Mouse (Mus musculus) forelimb bud, embryonic 11.5 days (tissue): Measurements from ENCODE around the gene Gatc.
A peak's percentile ranks its signal among the peaks of the same experiment; 100 is the strongest.
"Not testable (repeated sequence)": the region's sequence is repeated elsewhere in the genome, so short reads cannot be mapped to it uniquely, and the experiment has no call there.

Source experiments
- DNase-seq: peaks from one replicate; pipeline ENCODE4 v3.0.0-alpha.2; 2012; ENCODE audit warnings: low read depth, low spot score

The Gatc gene

DNA sequence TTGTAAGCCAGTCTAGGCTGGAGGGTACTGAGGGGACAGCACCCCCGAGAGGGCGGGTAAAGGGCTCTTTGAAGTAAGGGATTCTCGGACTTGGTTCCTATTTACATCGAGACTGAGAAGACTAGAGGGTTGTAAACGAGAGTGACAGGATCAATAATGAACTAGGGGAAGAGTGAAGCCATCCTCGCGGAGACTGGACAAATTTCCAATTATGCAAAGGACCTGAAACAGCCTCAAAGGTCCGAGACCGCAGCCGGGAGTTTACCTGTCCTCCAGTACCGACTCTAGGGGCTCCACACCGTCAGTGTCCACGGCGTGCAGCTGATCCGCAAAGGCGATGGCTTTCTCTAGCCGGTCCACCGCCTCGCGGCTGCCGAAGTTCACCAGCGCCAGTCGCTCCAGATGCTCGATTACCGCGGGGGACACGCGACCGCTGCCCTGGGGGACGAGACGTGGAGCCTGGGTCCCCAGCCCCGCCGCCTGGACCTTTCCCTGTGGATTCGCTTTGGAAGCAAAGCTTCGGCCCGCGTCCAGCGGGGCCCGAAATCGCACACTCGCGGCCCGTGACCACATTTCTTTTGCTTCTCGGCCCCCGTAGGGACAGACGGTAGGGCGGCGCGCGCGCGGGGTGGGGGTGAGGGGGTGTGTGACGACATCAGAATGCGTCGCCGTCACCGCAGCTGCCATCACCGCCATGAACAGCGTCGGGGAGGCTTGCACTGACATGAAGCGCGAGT is at the start of gene Gatc, which contains the start of gene Triap1:
Gatc (minus strand) TSS at position 602 of the 737 bp plus-strand sequence.
Triap1 (plus strand) TSS at position 649 of the 737 bp plus-strand sequence.
- DNase-seq, result peak; percentile 84

DNA sequence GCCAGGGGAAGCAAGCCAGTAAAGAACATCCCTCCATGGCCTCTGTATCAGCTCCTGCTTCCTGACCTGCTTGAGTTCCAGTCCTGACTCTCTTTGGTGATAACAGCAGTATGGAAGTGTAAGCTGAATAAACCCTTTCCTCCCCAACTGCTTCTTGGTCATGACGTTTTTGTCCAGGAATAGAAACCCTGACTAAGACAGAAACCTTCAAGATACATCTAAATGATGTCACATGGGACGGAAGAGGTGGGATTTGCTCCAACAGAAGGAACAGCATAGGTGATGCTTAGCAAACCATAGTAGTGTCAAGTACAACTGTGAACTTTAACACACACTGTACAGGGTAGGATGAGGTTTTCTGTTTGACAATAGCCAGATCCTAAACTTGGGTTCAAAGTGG is 37.9 kb upstream of the Gatc start:
- DNase-seq, result not testable (repeated sequence)

DNA sequence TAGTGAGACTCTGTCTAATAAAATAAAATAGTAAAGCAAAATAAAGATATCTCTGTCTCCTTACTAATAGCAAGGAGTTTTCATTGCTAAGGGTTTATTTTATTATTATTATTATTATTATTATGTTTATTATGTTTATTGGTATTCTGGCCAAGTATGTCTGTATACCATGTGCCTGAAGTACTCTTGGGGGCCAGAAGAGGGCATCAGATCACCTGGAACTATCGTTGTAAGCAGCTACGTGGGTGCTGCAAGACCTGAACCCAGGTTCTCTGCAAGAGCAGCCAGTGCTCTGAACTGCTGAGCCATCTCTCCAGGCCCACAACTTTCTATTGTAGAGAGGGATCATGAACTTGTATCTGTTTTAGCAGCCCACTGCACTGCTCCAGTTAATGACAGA is 34.5 kb upstream of the Gatc start:
- DNase-seq, result no peak

DNA sequence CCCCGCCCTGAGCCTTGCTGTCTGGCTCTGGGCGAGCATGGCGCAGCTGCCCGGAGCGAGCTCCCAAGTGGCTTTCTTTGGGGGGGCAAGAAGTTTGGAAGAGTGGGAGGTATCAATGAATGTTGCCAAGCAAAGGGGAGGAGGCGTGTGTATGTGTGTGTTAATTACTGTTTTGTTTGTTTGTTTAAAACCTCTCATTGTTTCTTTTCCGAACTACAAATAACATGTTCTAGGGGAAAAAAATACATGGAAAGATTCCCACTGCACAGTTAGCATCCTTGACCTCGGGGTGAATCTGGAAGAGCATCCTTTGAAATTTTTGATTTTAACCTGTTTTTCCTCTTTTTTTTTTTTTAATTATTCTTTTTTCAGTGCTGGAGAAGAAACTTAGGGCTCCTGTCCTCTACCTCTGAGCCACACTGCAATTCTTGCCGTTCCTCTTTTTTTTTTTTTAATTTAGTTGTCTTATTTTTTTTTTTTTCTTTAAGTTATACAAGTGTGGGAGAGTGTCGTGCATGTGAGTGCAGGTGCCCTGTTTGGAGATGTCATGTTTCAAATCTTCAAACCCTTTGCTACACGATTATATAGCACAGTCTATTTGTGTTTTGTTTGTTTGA is 33.3 kb upstream of the Gatc start:
- no peak for DNase-seq

DNA sequence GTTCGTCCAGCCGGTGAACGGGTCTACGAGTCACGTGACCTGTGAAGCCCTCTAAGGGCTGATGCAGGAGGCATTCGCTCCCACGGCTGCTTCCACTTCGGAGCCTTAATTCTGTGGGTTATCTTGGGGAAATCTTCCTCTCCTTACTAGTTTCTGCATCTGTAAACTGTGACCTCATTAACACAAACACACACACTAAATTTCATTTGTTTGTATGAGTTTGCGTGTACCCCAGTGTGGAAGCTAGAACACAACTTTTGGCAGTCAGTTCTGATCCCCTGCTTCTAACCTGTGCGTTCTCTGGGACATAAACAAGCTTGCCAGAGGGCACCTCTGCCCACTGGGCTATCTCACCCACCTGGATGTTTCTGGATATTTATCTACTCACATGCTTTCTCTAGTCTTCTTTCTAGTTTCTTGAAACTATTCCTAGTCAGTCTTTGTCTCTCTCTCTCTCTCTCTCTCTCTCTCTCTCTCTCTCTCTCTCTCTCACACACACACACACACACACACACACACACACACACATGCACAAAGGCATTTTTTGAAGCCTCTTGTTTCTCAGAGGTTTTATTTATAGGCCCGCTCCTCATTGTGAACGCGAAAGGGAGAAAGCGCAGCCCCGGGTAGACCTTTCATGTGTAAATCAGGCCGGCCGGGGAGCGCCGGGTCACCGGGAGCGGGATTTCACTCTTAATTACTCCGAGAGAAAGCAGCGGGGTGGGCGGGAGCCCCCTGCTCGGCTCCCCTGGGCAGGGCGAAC is 32.6 kb upstream of the Gatc start:
- peak; percentile 37 for DNase-seq

DNA sequence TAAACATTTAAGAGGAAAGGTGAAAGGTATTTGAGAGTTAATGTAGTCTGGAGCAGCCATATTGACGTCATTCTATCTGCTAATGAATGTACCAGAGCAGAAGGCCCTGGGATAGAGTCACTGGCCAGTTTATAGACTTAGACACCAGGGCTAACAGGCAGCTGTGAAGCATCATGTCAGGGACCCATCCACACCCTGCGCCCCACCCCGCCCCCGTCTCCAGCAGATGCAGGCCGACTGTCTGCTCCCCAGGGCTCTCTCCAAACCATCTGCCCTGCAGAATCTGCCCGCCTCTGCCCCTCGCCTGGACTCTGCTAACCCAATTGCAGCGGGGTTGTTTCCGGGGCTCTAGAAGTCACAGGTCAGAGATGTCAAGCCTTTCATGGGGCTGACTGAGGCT is 30.8 kb upstream of the Gatc start:
- DNase-seq, result no peak

DNA sequence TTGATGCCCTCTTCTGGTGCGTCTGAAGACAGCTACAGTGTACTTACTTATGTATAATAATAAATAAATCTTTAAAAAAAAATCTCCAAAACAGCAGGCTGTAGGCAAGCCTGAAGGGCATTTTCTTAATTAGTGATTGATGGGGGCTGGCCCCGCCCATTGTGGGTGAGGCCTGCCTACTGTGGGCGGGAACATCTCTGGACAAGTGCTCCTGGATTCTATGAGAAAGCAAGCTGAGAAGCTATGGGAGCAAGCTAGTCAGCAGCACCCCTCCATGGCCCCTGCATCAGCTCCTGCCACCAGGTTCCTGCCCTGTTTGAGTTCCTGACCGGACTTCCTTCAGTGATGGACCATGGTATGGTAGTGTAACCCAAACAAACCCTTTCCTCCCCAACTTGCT is 23.8 kb upstream of the Gatc start:
- DNase-seq, result no peak

DNA sequence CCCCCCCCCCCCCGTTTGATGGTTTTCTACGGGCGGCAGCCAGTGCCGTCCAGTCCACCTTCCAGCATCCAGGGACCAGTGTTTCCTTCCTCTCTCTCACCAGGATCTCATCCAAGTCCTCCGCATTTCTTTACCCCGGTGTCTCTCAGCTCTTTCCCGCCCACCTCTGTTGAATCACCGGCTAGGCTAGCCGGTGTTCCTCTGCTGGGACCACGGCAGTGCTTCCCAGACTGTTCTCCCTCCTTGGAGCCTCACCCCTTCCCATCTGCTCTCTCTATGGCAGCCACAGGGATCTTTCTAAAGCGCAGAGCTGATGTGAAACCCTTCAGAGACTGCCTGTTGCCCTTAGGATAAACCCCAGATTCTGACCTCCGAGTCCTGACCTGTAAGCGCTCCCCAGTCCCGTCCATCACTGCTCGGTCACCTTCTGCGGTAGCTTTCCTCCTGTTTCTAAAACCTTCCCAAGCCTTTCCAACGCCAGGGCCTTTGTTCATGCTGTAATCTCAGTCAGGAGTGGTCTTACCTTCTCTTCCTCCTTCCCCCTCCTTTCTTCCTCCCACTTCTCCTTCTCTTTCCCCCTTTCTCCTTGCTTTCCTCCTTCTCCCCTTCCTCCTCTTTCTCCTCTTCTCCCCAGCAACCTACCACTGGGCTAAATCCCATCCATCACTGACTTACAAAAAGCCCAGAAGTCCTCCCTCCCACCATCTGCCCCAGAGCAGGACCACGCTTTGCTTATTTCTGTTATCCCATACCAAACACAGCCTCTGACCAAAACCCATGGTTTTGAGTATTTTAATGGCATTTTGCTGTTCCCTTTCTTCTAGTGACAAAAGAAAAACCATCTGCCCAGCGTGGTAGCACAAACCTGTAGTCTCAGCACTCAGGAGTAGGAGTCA is 22.1 kb upstream of the Gatc start:
- DNase-seq, result no peak

DNA sequence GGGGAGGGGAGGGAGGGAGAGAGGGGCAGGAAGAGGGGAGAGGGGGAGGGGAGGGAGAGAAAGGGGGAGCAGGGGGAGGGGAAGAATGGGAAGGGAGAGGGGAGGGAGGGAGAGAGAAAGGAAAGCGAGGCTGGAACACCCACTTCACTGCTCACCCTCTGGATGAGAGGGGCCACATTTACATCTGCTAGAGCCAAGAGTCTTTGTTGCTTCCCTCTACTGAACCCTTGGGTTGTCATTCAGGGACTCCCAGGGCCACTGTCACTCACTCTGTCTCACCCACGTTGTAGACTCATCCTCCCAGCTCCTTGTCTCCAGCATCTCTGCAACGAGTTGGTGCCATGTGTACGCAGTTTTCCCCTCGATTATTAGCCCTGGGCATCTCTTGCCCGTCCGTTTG is 21.2 kb upstream of the Gatc start:
- DNase-seq, result no peak

DNA sequence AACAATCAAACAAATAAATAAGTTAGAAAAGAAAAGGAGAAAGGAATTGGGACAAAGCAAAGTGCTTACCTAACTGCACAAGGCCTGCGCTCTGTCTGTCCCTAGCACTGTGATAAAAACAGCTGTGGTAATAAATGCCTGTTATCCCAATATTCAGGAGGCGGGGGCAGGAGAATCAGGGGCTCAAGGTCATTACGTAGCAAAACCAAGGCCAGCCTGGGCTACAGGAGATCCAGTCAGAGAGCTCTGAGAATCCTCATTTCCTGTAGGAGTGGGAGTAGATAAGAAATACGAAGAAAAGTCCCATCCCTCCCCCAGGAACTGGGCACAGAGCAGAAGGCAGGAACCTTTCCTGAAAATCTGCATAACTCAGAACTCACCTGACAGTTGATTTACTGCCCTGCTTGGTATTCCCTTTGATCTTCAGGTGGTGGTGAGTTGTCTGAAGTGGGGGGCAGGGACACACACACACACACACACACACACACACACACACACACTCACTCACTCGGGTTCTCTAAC is 18.9 kb upstream of the Gatc start:
- DNase-seq, result peak; percentile 43

DNA sequence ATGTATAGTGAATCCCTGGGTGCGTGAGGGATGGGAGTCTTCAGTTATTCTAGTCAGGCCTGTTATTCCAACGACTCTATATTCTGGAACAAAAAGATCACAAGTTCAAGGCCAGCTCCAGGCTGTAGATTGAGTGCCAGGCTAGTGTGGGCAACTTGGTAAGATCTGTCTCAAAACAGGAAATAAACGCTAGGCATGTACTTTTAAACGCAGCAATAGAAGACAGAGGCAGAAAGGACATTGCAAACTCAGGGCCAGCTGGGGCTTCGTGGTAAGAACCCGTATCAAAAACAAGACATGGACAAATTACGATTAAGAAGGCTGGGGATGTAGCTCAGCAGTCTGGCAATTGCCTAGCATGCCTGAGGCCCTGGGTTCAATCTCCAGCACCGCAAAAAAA is 18.5 kb upstream of the Gatc start:
- DNase-seq, result no peak

DNA sequence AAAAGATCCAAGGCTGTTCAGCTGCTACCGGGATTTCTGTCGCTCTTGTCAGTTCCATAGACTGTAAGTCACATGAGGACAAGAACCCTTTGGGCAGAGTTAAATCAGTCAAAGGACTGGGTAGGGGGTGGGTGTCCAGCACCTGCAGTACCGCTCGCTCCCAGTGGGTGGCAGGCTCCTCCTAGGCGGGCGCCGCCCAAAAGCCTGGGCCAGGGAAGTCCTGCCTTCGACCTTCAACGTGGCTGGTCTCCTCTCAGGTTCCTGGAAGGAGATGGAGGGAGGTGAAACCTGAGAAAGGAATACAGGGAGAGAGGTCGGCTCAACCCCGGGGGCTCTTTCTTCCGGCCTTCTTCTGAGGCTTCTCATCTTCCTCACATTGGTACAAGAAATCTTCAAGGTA is 17.9 kb upstream of the Gatc start:
- DNase-seq, result peak; percentile 83

DNA sequence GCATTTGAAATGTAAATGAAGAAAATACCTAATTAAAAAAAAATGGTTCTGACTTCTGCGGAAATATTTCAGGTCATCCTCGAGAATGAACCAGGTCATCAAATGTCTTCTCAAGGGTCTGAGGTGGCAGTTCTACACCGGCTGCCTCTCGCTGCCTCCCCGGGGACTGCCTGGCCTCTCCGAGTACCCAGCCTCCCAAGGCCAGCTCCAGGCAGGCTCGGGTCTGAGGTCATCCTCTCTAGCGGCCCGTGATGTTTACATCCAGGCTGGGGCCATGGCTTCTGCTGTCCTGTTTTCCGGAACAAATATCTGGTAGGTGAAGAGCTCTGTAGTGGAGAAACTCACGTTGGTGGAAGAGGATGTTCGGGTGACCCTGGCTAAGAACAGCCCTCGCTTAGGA is 14.1 kb upstream of the Gatc start:
- DNase-seq, result no peak

DNA sequence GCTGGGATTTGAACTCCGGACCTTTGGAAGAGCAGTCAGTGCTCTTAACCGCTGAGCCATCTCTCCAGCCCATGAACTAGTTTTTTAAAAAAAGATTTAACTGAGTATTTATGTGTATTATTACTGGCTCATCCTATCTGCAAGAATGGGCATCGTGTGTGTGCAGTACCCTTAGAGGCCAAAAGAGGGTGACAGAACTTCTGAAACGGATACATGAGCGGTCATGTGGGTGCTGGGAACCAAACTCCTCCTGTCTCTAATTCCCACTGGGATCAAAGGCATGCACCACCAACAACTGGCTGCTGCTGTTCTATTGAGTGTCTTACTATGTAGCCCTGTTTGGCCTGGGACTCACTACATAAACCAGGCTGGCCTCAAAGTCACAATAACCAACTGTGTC is 10.4 kb upstream of the Gatc start:
- no peak for DNase-seq

DNA sequence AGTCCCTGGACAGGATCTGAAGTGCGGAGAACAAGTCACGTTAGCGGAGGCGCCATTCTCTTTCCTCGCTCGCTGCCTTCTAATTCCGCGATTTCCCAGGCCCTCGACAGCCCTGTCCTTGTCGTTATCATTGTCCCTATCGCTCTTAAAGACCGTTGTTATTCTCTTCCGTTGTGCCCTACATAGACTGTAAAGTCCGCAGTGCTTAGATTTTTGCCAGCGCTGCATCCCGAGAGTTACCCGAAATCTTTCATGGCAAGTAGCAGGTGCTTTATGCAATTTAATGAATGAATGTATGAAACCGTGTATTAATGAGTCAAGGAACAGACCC is 8.2 kb upstream of the Gatc start:
- no peak for DNase-seq

DNA sequence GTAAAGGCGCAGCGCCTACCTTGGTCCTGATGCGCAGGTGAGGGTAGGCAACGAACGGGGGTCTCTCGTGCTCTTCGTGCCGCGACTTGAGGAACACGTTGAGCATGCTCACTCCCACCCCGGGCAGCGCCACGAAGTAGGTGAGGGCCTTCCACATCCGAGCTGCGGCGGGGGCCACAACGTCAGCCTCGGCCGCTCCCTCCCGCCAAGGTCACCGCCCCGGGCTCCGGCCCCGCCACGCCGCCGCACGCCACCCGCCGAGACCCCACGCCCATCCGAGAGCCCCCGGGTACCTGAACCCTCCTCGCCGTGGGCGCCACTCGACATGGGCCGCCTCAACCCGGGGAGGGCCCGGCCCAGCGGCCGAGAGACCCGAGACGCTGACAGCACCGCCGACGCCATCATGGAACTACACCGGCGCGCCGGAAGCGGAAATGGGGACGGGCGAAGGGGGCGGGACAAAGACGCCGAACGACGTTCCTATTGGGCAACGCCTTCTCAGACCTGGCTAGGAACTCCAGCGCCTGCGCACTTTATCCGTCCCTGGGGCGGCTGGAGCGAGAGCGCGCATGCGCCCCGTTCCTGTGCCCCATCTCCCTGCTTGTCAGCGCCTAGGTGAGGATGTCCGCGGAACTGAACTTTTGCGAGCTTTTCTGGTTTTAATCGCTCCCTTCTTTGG is 7.7 kb upstream of the Gatc start, which contains the start of gene Cox6a1:
Cox6a1 (minus strand) TSS at position 436 of the 679 bp plus-strand sequence.
- DNase-seq, result peak; percentile 99

DNA sequence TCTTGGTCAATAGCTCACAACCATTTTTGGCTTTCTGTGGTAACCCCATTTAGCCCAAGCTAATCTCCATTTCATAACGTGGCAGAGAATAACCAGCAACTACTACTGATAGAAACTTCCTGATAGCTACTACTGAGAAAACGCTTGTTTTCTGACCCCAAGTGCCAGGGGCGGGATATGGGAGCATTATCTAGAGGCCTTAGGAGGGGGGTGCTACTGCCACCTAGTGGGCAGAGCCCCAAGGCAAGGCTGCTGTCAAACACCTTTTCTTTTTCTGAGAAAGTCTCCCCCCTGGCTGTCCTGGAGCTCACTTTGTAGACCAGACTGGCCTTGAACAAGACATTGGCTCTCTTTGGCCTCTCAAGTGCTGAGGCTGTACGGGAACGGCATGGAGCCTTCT is 6.6 kb upstream of the Gatc start:
- peak; percentile 89 for DNase-seq

DNA sequence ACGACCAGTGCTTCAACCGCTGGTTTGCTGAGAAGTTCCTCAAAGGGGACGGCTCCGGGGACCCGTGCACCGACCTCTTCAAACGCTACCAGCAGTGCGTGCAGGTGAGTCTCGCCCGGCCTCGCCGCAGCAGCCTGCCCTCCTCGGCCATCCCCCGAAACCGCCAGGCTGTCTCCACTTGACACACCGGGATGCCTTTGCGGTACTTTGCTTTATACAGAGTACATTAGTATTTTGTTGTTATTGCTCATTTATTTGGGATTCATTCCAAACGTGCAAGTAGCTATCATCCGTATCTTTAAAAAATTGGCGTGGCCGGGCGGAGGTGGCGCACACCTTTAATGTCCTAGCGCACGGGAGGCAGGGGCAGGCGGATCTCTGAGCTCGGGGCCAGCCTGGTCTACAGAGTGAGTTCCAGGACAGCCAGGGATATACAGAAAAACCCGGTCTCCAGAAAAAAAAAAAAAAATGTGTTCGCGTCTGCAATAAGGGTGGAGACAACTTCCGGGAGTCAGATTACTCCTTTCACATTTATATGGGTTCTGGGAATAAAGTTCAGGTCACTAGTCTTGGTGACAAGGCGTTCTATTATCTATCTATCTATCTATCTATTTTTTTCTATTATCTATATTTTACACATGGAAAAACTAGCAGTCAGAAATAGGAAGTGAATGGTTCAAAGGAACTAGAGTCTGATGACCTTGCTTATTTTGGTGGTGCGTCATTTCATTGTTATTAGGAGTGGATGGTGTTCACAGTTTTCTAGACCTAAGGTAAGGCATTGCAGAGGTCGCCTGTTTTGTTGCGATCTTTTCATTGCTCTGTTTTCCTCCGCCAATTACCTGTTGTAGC is 562 bp upstream of the Gatc start:
- DNase-seq, result no peak

DNA sequence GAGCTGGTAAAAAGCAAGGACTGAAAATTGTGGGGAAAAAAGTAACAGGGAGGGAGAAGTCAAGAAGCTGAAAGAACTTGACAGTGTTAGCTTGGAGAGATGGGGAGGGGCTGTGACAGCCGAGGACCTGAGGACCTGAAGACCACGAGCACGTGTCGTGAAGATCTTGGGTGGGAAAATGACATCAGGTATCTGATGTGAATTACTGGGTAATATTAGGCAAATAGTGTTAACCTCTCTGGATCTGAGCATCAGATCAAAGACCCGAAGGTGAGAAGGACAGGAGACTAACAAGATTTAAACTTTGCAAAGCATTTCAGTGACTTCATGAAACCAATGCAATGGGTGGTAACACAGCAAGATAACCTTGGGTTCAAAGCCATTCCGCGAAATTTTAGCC is 971 bp downstream of the Gatc start:
- DNase-seq, result no peak

DNA sequence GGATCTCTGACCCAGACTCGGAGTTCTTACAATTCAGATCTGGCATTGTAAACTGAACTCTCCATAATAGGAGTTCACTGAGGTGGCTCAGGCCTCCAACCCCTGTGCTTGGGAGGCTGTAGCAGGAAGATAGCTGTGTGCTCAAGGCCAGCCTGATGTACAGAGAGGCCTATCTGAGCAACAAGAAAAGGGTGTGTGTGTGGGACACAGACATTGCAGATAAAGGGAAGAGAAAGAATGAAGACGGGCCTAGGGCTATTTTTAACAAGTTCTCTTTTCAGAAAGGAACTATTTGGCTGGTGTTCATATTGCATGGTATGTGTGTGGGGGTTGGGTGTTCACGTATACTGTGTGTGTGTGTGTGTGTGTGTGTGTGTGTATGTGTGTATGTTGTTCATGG is 7.4 kb downstream of the Gatc start:
- DNase-seq, result no peak
